In genomic region chr11:76577588-76578257, GRCm38 (mm10) we compare ENCODE assay signal across 9 mouse cellular contexts. TPM values are rescaled to one million over a fixed set of nuclear protein-coding genes. Genes with fewer than 3 reads are reported as not detected.
A peak's percentile ranks its signal among the peaks of the same experiment; 100 is the strongest.
DNase-seq lines count a peak whose midpoint lies in the region; ATAC-seq and TF ChIP-seq lines count a peak whose summit lies in the region.
"Had no signal": no experiment of that assay in that cellular context is flagged by ENCODE, and none has a peak within 500 bp of the region (broad histone marks: within the 10 kb centered on the region; RNA-seq: fewer than 3 reads in every experiment).

No protein-coding gene starts in this region.

- peak; percentile 58 for DNase-seq in brain, embryonic 18.5 days (ENCODE audit: low read depth, low spot score)
- DNase-seq in forebrain, embryonic 10.5 days (ENCODE audit: extremely low spot score, low spot score) = peak; percentile 90
- peak; percentile 58 for DNase-seq in heart, postnatal 25 days (ENCODE audit: low spot score)
- DNase-seq in layer of hippocampus, adult 11-12 months (ENCODE audit: low spot score) = peak; percentile 93
- DNase-seq in thymus, adult 2 months = peak; percentile 84

- peaks cover under 1% of the 10 kb centered on the region for H3K27me3 ChIP-seq in E14TG2a.4 (ENCODE audit: insufficient read depth, low read length)
- peaks cover 19% of the 10 kb centered on the region for H3K27me3 ChIP-seq in forebrain, embryonic 10.5 days (ENCODE audit: poor library complexity, severe bottlenecking)
- peaks cover under 1% of the 10 kb centered on the region; the same call in 1 of the 2 replicates for H3K27me3 ChIP-seq in lung, embryonic 15.5 days
- H3K27me3 ChIP-seq in thymus, adult 2 months (ENCODE audit: control insufficient read depth, insufficient read depth, low read length) = no peaks in the 10 kb centered on the region

- no peak overlapping the region for H3K4me2 ChIP-seq in lung, embryonic 15.5 days
- H3K4me2 ChIP-seq: heart, embryonic 13.5 days had no signal

- H3K4me3 ChIP-seq in E14TG2a.4 (replicated peaks; ENCODE audit: low read length) = no peak overlapping the region
- H3K4me3 ChIP-seq in forebrain, embryonic 10.5 days = no peak overlapping the region
- H3K4me3 ChIP-seq in lung, embryonic 15.5 days = no peak overlapping the region
- H3K4me3 ChIP-seq in olfactory bulb, adult 2 months (ENCODE audit: insufficient read depth, low read depth, low read length) = no peak overlapping the region
- no peak overlapping the region for H3K4me3 ChIP-seq in thymus, adult 2 months (ENCODE audit: control insufficient read depth, insufficient read depth, low read length)
- H3K4me3 ChIP-seq: heart, embryonic 13.5 days had no signal

- no peaks in the 10 kb centered on the region for H3K36me3 ChIP-seq in E14TG2a.4 (ENCODE audit: insufficient read depth, low read length)
- no peaks in the 10 kb centered on the region for H3K36me3 ChIP-seq in forebrain, embryonic 10.5 days (replicated peaks)
- H3K36me3 ChIP-seq in lung, embryonic 15.5 days = no peaks in the 10 kb centered on the region
- H3K36me3 ChIP-seq in thymus, adult 2 months (ENCODE audit: control insufficient read depth, insufficient read depth, low read length) = no peaks in the 10 kb centered on the region
- H3K36me3 ChIP-seq: heart, embryonic 13.5 days had no signal

- 28% methylated on average over 12 of the region's 12 CpGs for WGBS in forebrain, embryonic 10.5 days
- 35% methylated on average over 12 of the region's 12 CpGs for WGBS in lung, embryonic 15.5 days
- 24% methylated on average over 12 of the region's 12 CpGs for WGBS in olfactory bulb, adult 2 months
- 49% methylated on average over 12 of the region's 12 CpGs for WGBS in thymus, adult 2 months

- intact Hi-C loops in heart, postnatal 25 days (cut with DNase I) = loop anchor here (1.0 to 2.0 kb wide), 3 partner anchors 36 to 71 kb away; no protein-coding TSS in a partner anchor

- H3K27ac ChIP-seq in forebrain, embryonic 10.5 days = 0 out of 2 replicates have a peak overlapping the region, but pooled peaks have one; percentile 12
- H3K27ac ChIP-seq in lung, embryonic 15.5 days = no peak overlapping the region
- no peak overlapping the region for H3K27ac ChIP-seq in olfactory bulb, adult 2 months (ENCODE audit: insufficient read depth, low read depth, low read length)
- no peak overlapping the region for H3K27ac ChIP-seq in thymus, adult 2 months (ENCODE audit: control insufficient read depth, insufficient read depth, low read length)
- H3K27ac ChIP-seq: heart, embryonic 13.5 days had no signal

- H3K9ac ChIP-seq in lung, embryonic 15.5 days = no peak overlapping the region
- H3K9ac ChIP-seq: heart, embryonic 13.5 days had no signal

- TF ChIP-seq POLR2A in olfactory bulb, adult 2 months (IDR thresholded peaks at IDR 0.05; ENCODE audit: insufficient read depth, low read depth, low read length) = no peak
- no peak for TF ChIP-seq POLR2A in thymus, adult 2 months (IDR thresholded peaks at IDR 0.05; ENCODE audit: control insufficient read depth, extremely low read depth, insufficient read depth, low read length, poor library complexity)

- TF ChIP-seq CTCF in E14TG2a.4 (conservative IDR thresholded peaks at IDR 0.05; ENCODE audit: low read length) = peak; percentile 78
- peak; percentile 83 for TF ChIP-seq CTCF in olfactory bulb, adult 2 months (IDR thresholded peaks at IDR 0.05; ENCODE audit: insufficient read depth, low read depth, low read length)
- peak; percentile 88 for TF ChIP-seq CTCF in thymus, adult 2 months (IDR thresholded peaks at IDR 0.05; ENCODE audit: borderline replicate concordance, control insufficient read depth, extremely low read depth, insufficient read depth, low read length, poor library complexity)

- 0 out of 2 replicates have a peak, but pooled peaks have one; percentile 35 for ATAC-seq in lung, embryonic 15.5 days (ENCODE audit: borderline replicate concordance, extremely low read depth, low FRiP score, low TSS enrichment)

- H3K4me1 ChIP-seq in E14TG2a.4 (replicated peaks; ENCODE audit: low read depth, low read length) = peaks cover 12% of the 10 kb centered on the region
- H3K4me1 ChIP-seq in forebrain, embryonic 10.5 days = peaks cover 14% of the 10 kb centered on the region
- no peaks in the 10 kb centered on the region for H3K4me1 ChIP-seq in lung, embryonic 15.5 days
- peaks cover 6% of the 10 kb centered on the region for H3K4me1 ChIP-seq in olfactory bulb, adult 2 months (ENCODE audit: control insufficient read depth, insufficient read depth, low read length)
- no peaks in the 10 kb centered on the region for H3K4me1 ChIP-seq in thymus, adult 2 months (replicated peaks; ENCODE audit: control insufficient read depth, insufficient read depth, low read length)

- no peaks in the 10 kb centered on the region for H3K9me3 ChIP-seq in E14TG2a.4 (ENCODE audit: low read length)
- H3K9me3 ChIP-seq in forebrain, embryonic 10.5 days = no peaks in the 10 kb centered on the region
- no peaks in the 10 kb centered on the region for H3K9me3 ChIP-seq in lung, embryonic 15.5 days
- H3K9me3 ChIP-seq: heart, embryonic 13.5 days had no signal

RNA-seq across cellular contexts. Expression of gene Abr, which starts 44.4 kb away (rescaled TPM):
- polyA plus RNA-seq in forebrain, embryonic 10.5 days (2016; fragmentation: Nextera tagmentation; extraction: Ambion mirVana) = 25.8 and 27.0 TPM in 2 replicates
- total RNA-seq in heart, postnatal 25 days (2021) = 10 to 100 TPM; 26.2 to 29.5 TPM
- 25.9 and 28.3 TPM in 2 replicates for polyA plus RNA-seq in lung, embryonic 15.5 days (2015; fragmentation: Nextera tagmentation; extraction: Ambion mirVana)
- 133 and 244 TPM in 2 replicates for polyA plus RNA-seq in olfactory bulb, adult 2 months (2012; ENCODE audit: insufficient read depth, insufficient read length, low replicate concordance, missing spikeins)
- polyA plus RNA-seq in thymus, adult 2 months (2012; rRNA removed) = 75.0 and 79.8 TPM in 2 replicates
